Mouse (Mus musculus): Measurements from ENCODE around the gene Ccl4.

DNA sequence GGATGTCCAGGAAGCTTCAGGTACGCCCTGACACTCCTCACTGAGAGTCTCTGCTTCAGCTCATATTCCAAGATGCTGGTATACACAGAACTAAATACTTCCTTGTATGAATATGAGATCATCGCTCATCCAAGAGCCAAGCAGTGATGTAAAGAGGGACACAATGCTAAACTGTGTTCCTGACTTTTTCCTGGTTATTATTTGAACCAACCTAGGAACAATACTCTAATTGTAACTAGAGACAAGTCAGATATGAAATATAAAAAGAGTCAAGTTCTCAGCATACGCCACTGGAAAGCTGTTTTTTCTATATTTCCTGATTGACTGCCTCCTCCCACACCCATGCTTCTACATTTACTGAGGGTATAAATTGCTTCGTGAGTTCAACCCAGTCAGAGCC, 46.3 kb downstream of the Ccl4 start, which contains the start of gene Wfdc18:
- TF ChIP-seq EP300 (IDR thresholded peaks at IDR 0.05; ENCODE audit: insufficient read depth, low read depth, low read length) (no peak), CTCF (IDR thresholded peaks at IDR 0.05; ENCODE audit: low read depth, low read length) (no peak), POLR2A (IDR thresholded peaks at IDR 0.05; ENCODE audit: insufficient read depth, low read length) (no peak)
